Mouse (Mus musculus) forebrain, embryonic 14.5 days (tissue): ENCODE measurements around the gene Zfp362. TPM values are rescaled to one million over a fixed set of nuclear protein-coding genes. Genes with fewer than 3 reads are reported as not detected.

Experiments used
- ATAC-seq: fragments of 200-750 bp; cut with Nextera tagmentation; 2 replicates; pipeline ENCODE4 v1.8.0; 2017; ENCODE audit warnings: mild to moderate bottlenecking, moderate library complexity
- DNase-seq: peaks from one replicate; pipeline ENCODE4 v3.0.0-alpha.2; 2015; ENCODE audit warnings: low spot score
- H3K27ac ChIP-seq: fragments of 300-500 bp; sonication (generic); 2 replicates; pipeline ENCODE4 v1.5.1; 2014; ENCODE audit warnings: low read depth, mild to moderate bottlenecking, control low read depth, low read length, moderate library complexity
- H3K27me3 ChIP-seq: fragments of 300-500 bp; sonication (generic); replicated peaks from 2 replicates; pipeline ENCODE4 v1.6.1; 2014; ENCODE audit warnings: low read length, control low read depth, mixed read lengths; ENCODE audit not compliant: control insufficient read depth, insufficient read depth
- H3K36me3 ChIP-seq: fragments of 300-500 bp; sonication (generic); 2 replicates; pipeline ENCODE4 v1.6.1; 2014; ENCODE audit warnings: low read length, control low read depth; ENCODE audit not compliant: control insufficient read depth, insufficient read depth
- H3K4me1 ChIP-seq: fragments of 300-500 bp; sonication (generic); 2 replicates; pipeline ENCODE4 v1.6.1; 2014; ENCODE audit warnings: antibody characterized with exemption, low read length, control low read depth; ENCODE audit not compliant: control insufficient read depth, insufficient read depth
- H3K4me2 ChIP-seq: fragments of 300-500 bp; sonication (generic); 2 replicates; pipeline ENCODE4 v1.6.1; 2014; ENCODE audit warnings: mild to moderate bottlenecking, control low read depth, low read length
- H3K4me3 ChIP-seq: fragments of 300-500 bp; sonication (generic); 2 replicates; pipeline ENCODE4 v1.5.1; 2014; ENCODE audit warnings: low read depth, low read length, control low read depth
- H3K9ac ChIP-seq: fragments of 300-500 bp; sonication (generic); 2 replicates; pipeline ENCODE4 v1.6.1; 2014; ENCODE audit warnings: mild to moderate bottlenecking, low read length, control low read depth, moderate library complexity
- H3K9me3 ChIP-seq: fragments of 300-500 bp; sonication (generic); replicated peaks from 2 replicates; pipeline ENCODE4 v1.6.1; 2016; ENCODE audit warnings: low read length, control low read depth, mixed read lengths; ENCODE audit not compliant: control insufficient read depth
- WGBS: fragments of 180-500 bp; shearing (Covaris S2); extraction: QIAGEN DNeasy Blood & Tissue Kit; methylation state at CpG from one replicate; pipeline ENCODE4 v1.1.7; 2014; 5-methylcytosine and 5-hydroxymethylcytosine counted together
- polyA plus RNA-seq: library from polyadenylated mRNA; unstranded; fragments of >200 nt; fragmentation: Nextera tagmentation; extraction: Ambion mirVana; gene quantifications from 2 replicates; pipeline ENCODE4 v1.2.1, GENCODE M21; 2014

Gene Zfp362
- polyA plus RNA-seq, 1 experiment from 2014 or later = 26.1 TPM

DNA sequence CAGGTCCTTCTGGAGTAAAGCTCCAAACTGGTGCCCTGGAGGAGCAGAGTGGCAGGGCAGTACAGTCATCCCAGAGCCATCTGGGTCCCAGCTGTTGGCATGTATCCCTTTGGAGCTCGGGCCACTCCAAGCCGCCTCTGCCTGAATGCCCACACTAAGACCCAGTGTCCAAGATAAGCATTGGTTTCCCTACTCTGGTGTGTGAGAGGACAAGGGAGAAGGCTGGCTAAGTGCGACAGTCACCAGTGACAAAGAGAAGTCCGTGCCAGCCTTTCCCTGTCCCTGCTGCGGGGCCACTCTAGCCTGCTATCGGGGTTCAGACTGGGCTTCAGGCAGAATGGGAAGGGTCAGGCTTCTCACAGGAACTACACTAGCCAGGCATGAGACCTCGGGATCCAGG lies 49.9 kb downstream of the Zfp362 start:
- Histone ChIP-seq H3K36me3 (peaks cover 50% of the 10 kb centered on the region), H3K9me3 (no peaks in the 10 kb centered on the region), H3K4me2 (no peak overlapping the region), H3K27ac (peak overlapping the region; percentile 6), H3K4me1 (no peaks in the 10 kb centered on the region), H3K4me3 (no peak overlapping the region), H3K27me3 (no peaks in the 10 kb centered on the region), H3K9ac (no peak overlapping the region)
- WGBS = 79% methylated on average over 7 of the region's 7 CpGs
- no peak for DNase-seq
- peak; percentile 25; the same call in 1 of the 2 replicates for ATAC-seq

GRCm38 (mm10) chr4:128755064-128755463 lies 50.8 kb downstream of the Zfp362 start, which contains the start of gene A3galt2:
Gene A3galt2 (plus strand): TSS chr4:128755364.
- H3K9ac ChIP-seq = no peak within 1 kb of the TSS
- DNase-seq = no peak
- peak within 1 kb of the TSS; percentile 6 for H3K27ac ChIP-seq
- WGBS = 81% methylated on average over 3 of the region's 3 CpGs
- H3K27me3 ChIP-seq = no peaks in the 10 kb centered on the region
- ATAC-seq = no peak
- no peak within 1 kb of the TSS for H3K4me3 ChIP-seq
- H3K4me1 ChIP-seq = no peaks in the 10 kb centered on the region
- H3K4me2 ChIP-seq = no peak within 1 kb of the TSS
- H3K36me3 ChIP-seq = peaks cover 59% of the 10 kb centered on the region
- H3K9me3 ChIP-seq = no peaks in the 10 kb centered on the region

GRCm38 (mm10) chr4:128753571-128753970 lies 52.3 kb downstream of the Zfp362 start:
- H3K4me2 ChIP-seq = no peak overlapping the region
- H3K27me3 ChIP-seq = no peaks in the 10 kb centered on the region
- WGBS = 94% methylated on average over 7 of the region's 7 CpGs
- ATAC-seq = no peak
- peaks cover 74% of the 10 kb centered on the region for H3K36me3 ChIP-seq
- no peak overlapping the region for H3K27ac ChIP-seq
- H3K4me1 ChIP-seq = no peaks in the 10 kb centered on the region
- no peak for DNase-seq
- H3K4me3 ChIP-seq = no peak overlapping the region
- H3K9me3 ChIP-seq = no peaks in the 10 kb centered on the region
- no peak overlapping the region for H3K9ac ChIP-seq

GRCm38 (mm10) chr4:128752031-128752757 lies 53.7 kb downstream of the Zfp362 start:
- 85% methylated on average over 13 of the region's 13 CpGs for WGBS
- no peak overlapping the region for H3K4me3 ChIP-seq
- no peaks in the 10 kb centered on the region for H3K27me3 ChIP-seq
- ATAC-seq = no peak
- H3K4me2 ChIP-seq = no peak overlapping the region
- H3K36me3 ChIP-seq = peaks cover 88% of the 10 kb centered on the region
- no peak overlapping the region for H3K9ac ChIP-seq
- DNase-seq = no peak
- no peaks in the 10 kb centered on the region for H3K4me1 ChIP-seq
- no peak overlapping the region for H3K27ac ChIP-seq
- no peaks in the 10 kb centered on the region for H3K9me3 ChIP-seq

GRCm38 (mm10) chr4:128751006-128751405 lies 54.8 kb downstream of the Zfp362 start:
- 58% methylated on average over 5 of the region's 5 CpGs for WGBS
- no peak overlapping the region for H3K4me2 ChIP-seq
- no peaks in the 10 kb centered on the region for H3K9me3 ChIP-seq
- H3K27me3 ChIP-seq = no peaks in the 10 kb centered on the region
- H3K4me3 ChIP-seq = no peak overlapping the region
- peaks cover 98% of the 10 kb centered on the region for H3K36me3 ChIP-seq
- no peak overlapping the region for H3K27ac ChIP-seq
- no peaks in the 10 kb centered on the region for H3K4me1 ChIP-seq
- DNase-seq = no peak
- no peak overlapping the region for H3K9ac ChIP-seq
- no peak for ATAC-seq

DNA sequence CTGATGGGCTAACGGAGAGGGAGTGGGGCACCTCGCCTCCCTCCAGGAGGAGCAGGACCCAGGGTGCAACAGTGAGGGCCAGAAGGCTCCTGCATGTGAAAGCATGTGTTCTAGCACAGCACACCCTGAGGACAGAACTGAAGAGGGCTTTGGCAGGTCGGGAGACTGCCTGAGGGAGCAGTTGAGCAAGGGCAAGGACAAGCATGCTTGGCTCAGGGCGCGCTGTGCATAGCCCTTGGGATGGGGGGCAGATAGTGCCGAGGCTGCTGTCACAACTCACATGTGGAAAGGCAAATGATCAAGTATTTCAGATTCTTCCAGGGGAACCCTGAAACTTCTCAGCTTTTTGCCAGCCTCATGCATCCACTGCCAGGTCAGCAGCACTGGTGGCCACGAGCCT lies 57.5 kb downstream of the Zfp362 start:
- Histone ChIP-seq H3K4me3 (no peak overlapping the region), H3K27ac (no peak overlapping the region), H3K9ac (no peak overlapping the region), H3K36me3 (peaks cover 100% of the 10 kb centered on the region), H3K9me3 (no peaks in the 10 kb centered on the region), H3K27me3 (no peaks in the 10 kb centered on the region), H3K4me1 (no peaks in the 10 kb centered on the region), H3K4me2 (no peak overlapping the region)
- ATAC-seq (no peak), DNase-seq (no peak)
- WGBS = 94% methylated on average over 7 of the region's 7 CpGs

GRCm38 (mm10) chr4:128747614-128748270 lies 58.1 kb downstream of the Zfp362 start:
- Histone ChIP-seq H3K9me3 (no peaks in the 10 kb centered on the region), H3K4me2 (no peak overlapping the region), H3K4me3 (no peak overlapping the region), H3K27me3 (no peaks in the 10 kb centered on the region), H3K36me3 (peaks cover 99% of the 10 kb centered on the region), H3K9ac (no peak overlapping the region), H3K4me1 (no peaks in the 10 kb centered on the region), H3K27ac (no peak overlapping the region)
- no peak for DNase-seq
- ATAC-seq = no peak
- WGBS = 73% methylated on average over 22 of the region's 22 CpGs

- Histone ChIP-seq H3K9ac (no peak overlapping the region), H3K4me3 (no peak overlapping the region), H3K9me3 (no peaks in the 10 kb centered on the region), H3K27ac (no peak overlapping the region), H3K4me1 (peaks cover 7% of the 10 kb centered on the region), H3K27me3 (no peaks in the 10 kb centered on the region), H3K36me3 (peaks cover 77% of the 10 kb centered on the region), H3K4me2 (no peak overlapping the region)
- DNase-seq (no peak), ATAC-seq (no peak)
- 92% methylated on average over 8 of the region's 8 CpGs for WGBS
Measured at GRCm38 (mm10) chr4:128745160-128745559, 60.7 kb downstream of the Zfp362 start.

DNA sequence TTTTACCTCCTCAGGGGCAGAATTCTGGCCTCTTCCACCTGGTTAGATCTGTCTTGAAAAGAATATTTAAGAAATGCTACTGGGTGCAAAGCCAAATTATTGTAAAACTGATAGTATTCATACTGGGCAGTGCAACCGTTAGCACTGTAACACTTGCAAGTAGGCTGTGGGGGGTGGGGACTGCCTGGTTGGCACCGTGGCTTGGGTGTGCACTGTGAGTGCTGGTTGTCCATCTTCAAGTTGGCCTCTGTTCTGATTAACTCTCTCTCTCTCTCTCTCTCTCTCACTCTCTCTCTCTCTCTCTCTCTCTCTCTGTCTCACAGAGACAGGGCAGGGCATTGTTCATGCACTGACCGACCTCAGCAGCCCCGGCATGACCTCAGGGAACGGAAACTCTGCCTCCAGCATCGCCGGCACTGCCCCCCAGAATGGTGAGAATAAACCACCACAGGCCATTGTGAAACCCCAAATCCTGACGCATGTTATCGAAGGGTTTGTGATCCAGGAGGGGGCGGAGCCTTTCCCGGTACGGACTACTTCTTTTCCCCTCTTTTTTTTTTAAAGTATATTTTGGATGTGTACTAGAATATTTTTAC lies 62.7 kb downstream of the Zfp362 start:
- Histone ChIP-seq H3K9me3 (no peaks in the 10 kb centered on the region), H3K36me3 (peaks cover 58% of the 10 kb centered on the region), H3K27me3 (no peaks in the 10 kb centered on the region), H3K4me2 (no peak overlapping the region), H3K4me1 (peaks cover 9% of the 10 kb centered on the region), H3K4me3 (no peak overlapping the region), H3K27ac (no peak overlapping the region), H3K9ac (no peak overlapping the region)
- no peak for ATAC-seq
- WGBS = 62% methylated on average over 12 of the region's 12 CpGs
- DNase-seq = no peak
